ENCODE assay signal across 8 mouse cellular contexts in genomic region chr11:11878981-11879698, GRCm38 (mm10). TPM values are rescaled to one million over a fixed set of nuclear protein-coding genes. Genes with fewer than 3 reads are reported as not detected.
DNase-seq lines count a peak whose midpoint lies in the region; ATAC-seq and TF ChIP-seq lines count a peak whose summit lies in the region.

No protein-coding gene starts in this region.

- no peaks in the 10 kb centered on the region for H3K9me3 ChIP-seq in lung, embryonic 14.5 days (ENCODE audit: low read depth, low read length)
- no peaks in the 10 kb centered on the region for H3K9me3 ChIP-seq in intestine, embryonic 16.5 days (ENCODE audit: control insufficient read depth, low read length)

- no peaks in the 10 kb centered on the region for H3K27me3 ChIP-seq in lung, embryonic 14.5 days (ENCODE audit: insufficient read depth, low read length)
- no peaks in the 10 kb centered on the region for H3K27me3 ChIP-seq in intestine, embryonic 16.5 days (replicated peaks; ENCODE audit: control insufficient read depth, insufficient read depth, low read length)
- no peaks in the 10 kb centered on the region for H3K27me3 ChIP-seq in small intestine, adult 2 months (ENCODE audit: control insufficient read depth, insufficient read depth, low read length)

- DNase-seq in lung, embryonic 14.5 days, result peak; percentile 34
- DNase-seq in lung, postnatal 36 days, result no peak
- DNase-seq in gastrocnemius, postnatal 14 days, result peak; percentile 29
- no peak for DNase-seq in cerebellum, adult 8-10 months
- no peak for DNase-seq in lung, postnatal 10 days
- no peak for DNase-seq in spleen, adult 12 weeks (ENCODE audit: low spot score)

- intact Hi-C loops in gastrocnemius, postnatal 14 days (cut with DNase I; ENCODE audit: low total_unique reads), result loop anchor here (2.0 kb wide), 1 partner anchor 48 kb away; no protein-coding TSS in a partner anchor

- no peaks in the 10 kb centered on the region for H3K36me3 ChIP-seq in lung, embryonic 14.5 days (ENCODE audit: insufficient read depth)
- no peaks in the 10 kb centered on the region for H3K36me3 ChIP-seq in intestine, embryonic 16.5 days (ENCODE audit: control insufficient read depth, insufficient read depth, low read length)
- peaks cover 17% of the 10 kb centered on the region for H3K36me3 ChIP-seq in small intestine, adult 2 months (ENCODE audit: control insufficient read depth, insufficient read depth, low read length)

- peaks cover 43% of the 10 kb centered on the region for H3K4me1 ChIP-seq in lung, embryonic 14.5 days (ENCODE audit: insufficient read depth)
- peaks cover 28% of the 10 kb centered on the region for H3K4me1 ChIP-seq in intestine, embryonic 16.5 days (ENCODE audit: control insufficient read depth, insufficient read depth, low read length)
- peaks cover 4% of the 10 kb centered on the region for H3K4me1 ChIP-seq in small intestine, adult 2 months (ENCODE audit: control insufficient read depth, insufficient read depth, insufficient read length, low read length)

- no peak for TF ChIP-seq POLR2A in small intestine, adult 2 months (IDR thresholded peaks at IDR 0.05; ENCODE audit: low read depth, low read length)

- H3K27ac ChIP-seq in lung, embryonic 14.5 days (ENCODE audit: low read depth), result peak overlapping the region; percentile 99
- H3K27ac ChIP-seq in intestine, embryonic 16.5 days (ENCODE audit: low read length), result peak overlapping the region; percentile 91
- peak overlapping the region; percentile 51 for H3K27ac ChIP-seq in small intestine, adult 2 months (ENCODE audit: insufficient read depth, low read depth, low read length)

- H3K4me2 ChIP-seq in lung, embryonic 14.5 days, result 0 out of 2 replicates have a peak overlapping the region, but pooled peaks have one; percentile 10
- no peak overlapping the region for H3K4me2 ChIP-seq in intestine, embryonic 16.5 days (ENCODE audit: low read depth, low read length)

- TF ChIP-seq CTCF in lung, embryonic 14.5 days (IDR thresholded peaks at IDR 0.05; ENCODE audit: low read depth), result no peak
- TF ChIP-seq CTCF in small intestine, adult 2 months (IDR thresholded peaks at IDR 0.05; ENCODE audit: extremely low read depth, insufficient read length, insufficient replicate concordance, low read depth, low read length), result no peak

- H3K4me3 ChIP-seq in lung, embryonic 14.5 days (ENCODE audit: low read depth, low read length), result no peak overlapping the region
- H3K4me3 ChIP-seq in intestine, embryonic 16.5 days (ENCODE audit: low read length), result no peak overlapping the region
- no peak overlapping the region for H3K4me3 ChIP-seq in small intestine, adult 2 months (ENCODE audit: low read depth, low read length)

- H3K9ac ChIP-seq in lung, embryonic 14.5 days, result peak overlapping the region; percentile 45
- H3K9ac ChIP-seq in intestine, embryonic 16.5 days (ENCODE audit: low read depth, low read length), result peak overlapping the region; percentile 34

- WGBS in lung, embryonic 14.5 days, result 32% methylated on average over 10 of the region's 10 CpGs
- 42% methylated on average over 10 of the region's 10 CpGs for WGBS in intestine, embryonic 16.5 days
- WGBS in small intestine, adult 2 months, result 72% methylated on average over 10 of the region's 10 CpGs

- peak; percentile 35 for ATAC-seq in lung, embryonic 14.5 days (ENCODE audit: insufficient read depth)
- peak; percentile 67 for ATAC-seq in intestine, embryonic 16.5 days

RNA-seq across cellular contexts. Expression of gene Ddc, which starts 18.8 kb away (rescaled TPM):
- polyA plus RNA-seq in lung, embryonic 14.5 days (2014; fragmentation: Nextera tagmentation; extraction: Ambion mirVana), result 13.1 and 13.4 TPM in 2 replicates
- total RNA-seq in gastrocnemius, postnatal 14 days (2021), result 10 to 100 TPM; 20.5 to 28.2 TPM
- 44.0 and 44.7 TPM in 2 replicates for polyA plus RNA-seq in intestine, embryonic 16.5 days (2015; fragmentation: Nextera tagmentation; extraction: Ambion mirVana)
- polyA plus RNA-seq in small intestine, adult 2 months (2012; rRNA removed), result 49.0 and 58.4 TPM in 2 replicates

Comparison
In these comparisons a context has a peak if more than half of its experiments do, and no peak if none do; other contexts are left out.
1. DNase-seq: peak in lung, embryonic 14.5 days (single experiment) and gastrocnemius, postnatal 14 days (single experiment); none in lung, postnatal 36 days (single experiment), cerebellum, adult 8-10 months (single experiment), lung, postnatal 10 days (single experiment) and spleen, adult 12 weeks (single experiment).
2. Peak in every context shown above with its lines, with median percentiles within 50 percentile points of each other: H3K27ac ChIP-seq.